Mouse (Mus musculus): ENCODE measurements around the gene Atp8a1.

Gene Atp8a1

GRCm38 (mm10) chr5:67764798-67765197 lies 82.4 kb downstream of the Atp8a1 start:
- DNase-seq (ENCODE audit: low spot score) = no peak

DNA sequence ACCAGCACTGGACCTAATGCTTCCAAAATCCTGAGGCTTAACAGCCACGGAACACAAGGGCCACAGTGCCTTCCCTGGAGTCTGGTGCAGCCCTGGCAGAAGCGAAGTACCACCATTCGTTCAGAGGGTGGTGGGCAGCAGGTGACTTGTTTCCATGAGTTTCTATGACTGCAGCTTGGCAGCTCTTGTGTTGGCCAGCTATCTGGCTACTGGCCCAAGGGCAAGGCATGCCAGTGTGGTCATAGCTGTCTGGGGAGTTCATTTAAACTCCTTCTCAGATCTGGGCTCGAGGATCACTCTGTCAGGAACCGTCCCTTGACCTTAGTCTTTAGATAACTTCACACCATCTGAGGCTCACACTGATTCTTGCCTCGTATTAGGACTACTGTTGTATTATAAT lies 89.1 kb downstream of the Atp8a1 start:
- peak; percentile 39 for DNase-seq (ENCODE audit: low spot score)

- DNase-seq (ENCODE audit: low spot score) = peak; percentile 18
Measured at GRCm38 (mm10) chr5:67756138-67756537, 91.1 kb downstream of the Atp8a1 start.

DNA sequence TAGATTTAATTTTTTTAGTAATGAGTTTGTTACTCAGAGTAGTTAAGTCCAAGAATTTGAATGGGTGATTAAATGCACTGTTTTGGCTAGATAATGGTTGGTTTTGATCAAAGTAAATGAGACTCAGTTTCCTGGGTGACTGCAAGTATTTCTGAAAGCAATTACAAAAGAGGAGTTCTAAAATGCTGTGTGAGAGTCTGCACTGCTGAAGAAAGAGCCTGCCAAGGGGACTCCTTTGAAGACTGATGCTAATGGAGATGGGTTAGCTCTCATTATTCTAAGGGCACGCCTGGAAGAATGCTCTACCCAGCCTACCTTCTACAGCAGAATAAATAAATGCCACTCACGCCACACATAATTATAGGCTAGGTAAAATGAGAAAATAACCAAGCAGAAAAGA lies 94.2 kb downstream of the Atp8a1 start:
- no peak for DNase-seq (ENCODE audit: low spot score)

DNA sequence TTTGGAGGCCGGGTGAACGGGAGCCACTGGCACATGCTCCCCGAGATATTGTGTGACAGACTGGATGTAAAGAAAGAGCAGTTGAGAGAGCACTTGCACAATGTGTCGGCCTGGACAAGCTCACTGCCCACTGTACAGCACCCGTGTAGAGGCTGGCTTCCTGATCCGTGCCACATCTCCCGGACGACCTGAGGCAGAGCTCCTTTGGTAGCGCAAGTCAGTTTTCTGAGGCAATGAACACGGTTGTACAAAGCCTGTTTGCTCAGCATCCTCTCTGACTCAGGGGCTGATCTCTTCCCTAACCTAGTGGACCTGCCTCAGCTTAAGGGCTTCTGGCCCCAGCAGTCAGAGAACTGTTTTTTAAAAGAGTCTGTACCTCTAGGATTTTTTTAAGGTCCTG lies 94.6 kb downstream of the Atp8a1 start:
- DNase-seq (ENCODE audit: low spot score) = no peak

- DNase-seq (ENCODE audit: low spot score) = peak; percentile 18
Measured at GRCm38 (mm10) chr5:67752007-67752406, 95.2 kb downstream of the Atp8a1 start.

DNA sequence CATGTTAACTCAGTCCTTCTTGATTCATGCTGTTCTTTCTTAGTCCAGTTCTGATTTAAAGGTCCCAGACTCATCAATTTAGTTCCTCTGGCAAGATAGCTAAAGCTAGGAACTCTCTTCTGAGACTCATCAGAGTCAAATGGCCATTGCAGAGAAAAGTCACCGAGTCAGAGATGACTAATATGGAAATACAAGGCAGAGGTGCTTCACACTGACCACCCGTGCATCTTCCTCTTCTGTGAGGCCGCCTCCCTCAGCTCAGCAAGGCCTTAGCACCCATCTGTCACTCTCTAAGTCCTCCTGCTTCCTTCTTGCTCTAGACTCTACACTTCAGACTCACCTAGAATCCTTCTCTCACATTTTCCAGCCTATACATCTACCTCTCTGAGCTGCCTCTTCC lies 108.0 kb downstream of the Atp8a1 start:
- DNase-seq (ENCODE audit: low spot score) = no peak

DNA sequence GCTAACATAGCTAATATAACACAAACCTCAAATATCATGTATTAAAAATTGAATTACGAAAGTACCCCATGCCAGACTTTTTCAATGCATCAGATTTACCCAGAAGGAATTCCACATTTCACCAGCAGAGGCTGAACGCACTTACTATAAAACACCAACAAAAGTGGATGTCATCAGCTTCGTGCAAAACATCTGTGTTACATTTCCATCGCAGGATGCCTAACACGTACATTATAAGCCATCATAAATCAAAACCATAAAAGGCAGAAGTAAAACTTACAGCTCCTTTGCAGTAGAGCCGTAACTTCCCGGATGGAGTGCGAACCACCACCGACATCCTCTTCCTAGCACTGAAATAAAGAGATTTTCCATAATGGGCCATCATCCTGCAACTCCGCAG lies 109.1 kb downstream of the Atp8a1 start:
- DNase-seq (ENCODE audit: low spot score) = no peak

DNA sequence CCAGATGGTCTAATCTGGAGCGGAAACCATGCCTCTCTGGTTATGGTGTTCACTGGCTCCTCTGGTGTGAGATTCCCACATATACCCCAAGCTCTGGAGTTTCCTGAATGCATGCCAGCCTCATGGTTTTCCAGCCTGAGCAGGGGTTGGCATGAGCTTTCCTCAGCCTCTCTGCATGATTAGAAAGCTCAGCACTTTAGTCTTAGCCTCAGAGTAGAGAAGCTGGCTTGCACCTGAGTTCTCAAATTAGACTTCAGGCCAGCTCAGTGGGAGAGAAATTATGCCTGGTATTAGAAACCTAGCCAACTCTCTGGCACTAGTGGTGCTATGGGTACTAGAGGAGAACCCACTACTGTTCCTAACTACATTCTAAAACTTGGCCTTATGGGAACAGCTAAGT lies 111.5 kb downstream of the Atp8a1 start:
- DNase-seq (ENCODE audit: low spot score) = no peak

GRCm38 (mm10) chr5:67733551-67734258 lies 113.5 kb downstream of the Atp8a1 start:
- no peak for DNase-seq (ENCODE audit: low spot score)

- no peak for DNase-seq (ENCODE audit: low spot score)
Measured at GRCm38 (mm10) chr5:67733150-67733549, 114.1 kb downstream of the Atp8a1 start.

DNA sequence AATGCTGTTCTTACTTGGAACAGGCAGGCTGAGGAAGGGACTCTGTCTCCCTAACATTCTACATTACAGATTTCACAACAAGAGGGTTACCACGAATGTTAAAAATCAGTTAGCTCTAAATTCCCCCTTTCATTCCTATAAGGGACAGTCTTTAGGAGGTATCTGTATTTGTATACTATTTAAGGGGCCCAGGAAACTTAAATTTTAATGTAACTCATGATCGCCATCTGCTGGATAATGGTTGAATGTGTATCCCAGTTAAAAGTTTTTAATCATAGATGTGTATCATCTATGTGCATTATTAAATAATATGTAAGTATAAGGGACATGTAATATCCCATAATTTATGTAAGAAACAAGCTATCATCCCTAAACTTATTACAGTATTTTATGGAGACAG lies 119.5 kb downstream of the Atp8a1 start:
- DNase-seq (ENCODE audit: low spot score) = no peak

DNA sequence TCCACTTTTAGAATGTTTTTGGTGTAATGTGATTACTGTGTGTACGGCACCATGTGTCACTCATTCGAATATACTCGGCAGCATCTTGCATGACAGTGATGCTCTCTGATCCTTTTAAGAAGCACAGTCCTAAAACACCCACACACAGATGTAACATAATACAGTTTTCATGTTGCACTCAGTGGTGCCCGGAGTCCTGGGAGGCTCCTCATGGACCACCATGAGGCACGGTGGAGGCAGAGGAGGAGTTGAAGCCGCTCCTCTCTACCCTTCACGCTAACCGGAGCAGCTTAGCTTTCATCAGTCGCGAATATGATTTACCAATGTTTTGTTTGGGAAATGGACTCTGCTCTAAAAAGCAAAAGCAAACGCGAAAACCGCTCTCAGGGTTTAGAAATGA lies 120.4 kb downstream of the Atp8a1 start:
- DNase-seq (ENCODE audit: low spot score) = no peak

DNA sequence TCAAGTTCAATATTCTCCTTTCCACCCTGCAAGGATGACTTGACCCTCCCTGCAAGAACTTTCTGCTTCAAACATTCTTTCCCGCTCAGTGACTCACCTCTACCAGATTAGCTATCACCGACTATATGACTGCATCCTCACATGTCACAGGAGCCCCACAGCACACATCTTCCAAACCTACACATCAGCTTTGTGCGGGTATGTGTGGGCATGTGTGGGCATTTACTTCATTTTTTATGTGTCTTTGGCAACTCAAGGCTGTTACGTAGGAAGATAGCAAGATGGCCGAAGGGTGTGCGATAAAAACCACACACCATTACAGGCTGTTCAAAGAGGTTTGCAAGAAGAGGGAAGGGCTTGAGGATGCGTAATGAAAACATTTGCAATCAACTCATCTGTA lies 145.6 kb downstream of the Atp8a1 start:
- DNase-seq (ENCODE audit: low spot score) = no peak

DNA sequence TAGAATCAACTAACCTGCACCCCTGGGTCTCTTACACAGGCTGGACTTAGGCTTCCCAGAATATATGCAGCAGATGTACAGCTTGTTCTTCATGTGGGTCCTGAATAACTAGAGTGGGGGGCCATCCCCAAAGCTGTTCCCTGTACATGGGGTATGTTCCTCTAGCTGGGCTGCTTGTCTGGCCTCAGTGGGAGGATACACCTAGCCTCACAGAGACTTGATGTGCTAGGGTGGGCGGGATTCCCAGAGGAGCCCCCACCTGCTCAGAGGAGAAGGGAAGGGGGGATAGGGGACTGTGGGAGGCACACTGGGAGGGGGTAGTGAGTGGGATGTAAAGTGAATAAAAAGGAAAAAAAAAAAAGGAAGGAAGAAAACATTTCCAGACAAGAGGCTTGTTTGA lies 147.8 kb downstream of the Atp8a1 start:
- DNase-seq (ENCODE audit: low spot score) = no peak

- DNase-seq (ENCODE audit: low spot score) = no peak
Measured at GRCm38 (mm10) chr5:67698176-67698575, 149.1 kb downstream of the Atp8a1 start.

DNA sequence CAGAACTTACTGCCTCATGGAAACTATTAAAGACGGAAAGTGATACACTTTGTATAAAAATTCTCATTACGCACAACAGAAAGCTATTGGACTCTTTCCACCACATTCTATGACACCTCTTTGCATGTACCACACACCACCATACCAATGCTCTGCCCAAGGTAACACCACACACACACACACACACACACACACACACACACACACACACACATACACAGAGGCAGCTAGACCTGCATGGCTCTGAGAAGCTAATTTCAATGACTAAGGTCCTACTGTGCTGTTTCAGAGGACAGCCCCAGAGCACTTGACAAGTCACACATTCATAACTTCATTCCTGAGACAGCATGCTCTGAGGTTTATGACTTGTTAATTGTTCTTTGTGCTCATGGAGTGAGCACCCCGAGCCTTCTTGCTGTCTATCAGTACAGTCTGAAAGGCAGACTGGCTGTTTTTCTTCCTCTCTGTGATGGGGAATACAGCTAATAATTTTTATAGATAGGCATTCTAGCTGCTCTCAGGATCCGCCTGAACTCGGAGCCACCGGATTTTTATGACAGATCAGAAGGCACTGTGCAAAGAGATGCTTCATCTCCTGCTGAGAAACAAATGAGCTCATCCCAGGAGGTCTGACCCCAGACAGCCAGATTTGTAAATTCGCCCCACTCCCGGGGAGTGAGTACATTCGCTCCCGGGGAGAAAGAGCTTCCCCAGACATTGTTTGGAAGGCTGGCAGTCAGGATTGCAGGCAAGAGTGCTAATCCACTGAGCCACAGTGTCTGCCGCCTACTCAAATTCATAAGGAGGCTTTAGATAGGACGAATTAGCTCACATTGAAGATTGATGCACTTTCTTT lies 150.3 kb downstream of the Atp8a1 start:
- DNase-seq (ENCODE audit: low spot score) = no peak

GRCm38 (mm10) chr5:67695055-67695710 lies 152.1 kb downstream of the Atp8a1 start:
- DNase-seq (ENCODE audit: low spot score) = no peak

DNA sequence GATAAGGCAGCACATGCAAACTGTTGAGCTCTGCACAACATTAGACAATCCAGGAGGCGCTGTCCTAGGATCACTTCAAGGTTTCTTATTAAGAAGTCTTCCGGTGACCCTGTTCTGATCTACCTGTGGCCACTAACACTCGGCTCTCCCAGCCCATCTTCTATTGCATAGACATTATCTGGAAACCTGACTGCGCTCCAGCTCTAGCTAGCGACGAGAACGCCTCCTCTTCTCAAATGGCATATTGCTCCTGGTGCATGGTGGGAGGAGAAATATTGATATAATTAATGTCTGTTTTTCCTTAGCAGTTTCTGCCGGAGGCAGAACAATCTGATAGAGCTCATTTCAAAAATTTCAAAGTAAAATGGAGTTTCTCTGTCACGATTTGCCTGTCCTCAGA lies 156.9 kb downstream of the Atp8a1 start:
- no peak for DNase-seq (ENCODE audit: low spot score)

DNA sequence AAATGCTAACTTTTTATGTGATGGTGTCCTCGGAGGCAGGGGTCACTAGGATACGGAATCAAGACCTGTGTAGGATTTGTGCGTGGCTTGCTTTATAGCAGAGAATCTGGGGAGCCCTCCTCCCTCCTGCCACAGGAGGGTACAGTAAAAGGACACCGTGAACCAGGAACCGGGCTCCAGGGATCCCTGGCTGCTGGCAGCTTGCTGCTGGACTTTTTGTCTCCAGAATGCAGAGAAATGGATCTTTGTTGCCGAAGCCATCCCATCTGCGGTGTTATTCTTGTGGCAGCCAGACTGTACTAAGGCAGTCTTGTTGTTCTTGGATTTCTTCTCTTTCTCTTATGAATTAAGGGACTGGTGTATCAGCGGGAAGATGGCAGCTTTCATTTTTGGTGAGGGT lies 159.2 kb downstream of the Atp8a1 start:
- DNase-seq (ENCODE audit: low spot score) = no peak

GRCm38 (mm10) chr5:67685906-67686305 lies 161.3 kb downstream of the Atp8a1 start:
- no peak for DNase-seq (ENCODE audit: low spot score)

DNA sequence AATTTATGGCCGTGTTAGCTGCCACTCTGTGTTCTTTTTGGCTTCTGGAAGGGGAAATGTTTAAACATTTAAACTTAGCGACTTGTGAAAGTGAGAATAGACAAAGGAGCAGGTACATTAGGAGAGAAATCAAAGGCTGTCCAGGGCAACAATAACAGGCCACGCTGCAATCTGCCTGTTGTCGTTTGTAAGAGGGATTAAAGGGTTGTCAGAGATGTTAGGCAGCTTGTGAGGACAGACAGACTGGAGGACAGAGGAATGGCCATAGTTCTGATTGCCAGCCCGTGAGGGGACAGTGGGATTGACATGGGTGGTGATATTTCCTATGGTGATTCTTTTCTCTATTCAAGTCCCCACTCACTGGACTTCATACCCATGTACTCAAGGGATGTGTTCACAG lies 161.8 kb downstream of the Atp8a1 start:
- DNase-seq (ENCODE audit: low spot score) = no peak

DNA sequence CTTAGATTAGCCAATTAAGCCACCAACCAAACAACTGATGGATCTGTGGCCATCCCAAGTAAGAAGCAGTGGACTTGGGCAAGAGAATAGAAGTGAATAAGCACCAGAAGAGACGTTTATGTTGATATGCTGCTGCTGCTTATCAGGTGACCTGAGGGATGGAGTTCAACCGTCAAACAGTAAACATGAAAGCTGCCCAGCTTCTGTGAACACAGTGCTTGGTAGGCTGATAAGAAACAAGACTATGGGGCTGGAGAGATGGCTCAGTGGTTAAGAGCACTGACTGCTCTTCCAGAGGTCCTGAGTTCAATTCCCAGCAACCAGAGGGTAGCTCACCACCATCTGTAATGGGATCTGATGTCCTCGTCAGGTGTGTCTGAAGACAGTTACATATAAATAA lies 168.4 kb downstream of the Atp8a1 start:
- no peak for DNase-seq (ENCODE audit: low spot score)

All from ovary, postnatal 36 days (tissue).